Mouse (Mus musculus) megakaryocyte, adult 5-6 weeks (primary cell): Measurements from ENCODE around the gene Rbp2. TPM values are rescaled to one million over a fixed set of nuclear protein-coding genes. Genes with fewer than 3 reads are reported as not detected.

Source experiments
- ATAC-seq: 2 replicates; pipeline ENCODE4 v1.8.0; 2016; ENCODE audit warnings: mild to moderate bottlenecking, inconsistent platforms; ENCODE audit not compliant: poor library complexity, severe bottlenecking
- total RNA-seq, 2 experiments: library from RNA; stranded (forward) in 1 of 2; stranded (reverse) in 1 of 2; fragments of 153-499, 151-499 nt in 1 of 2; fragments of 221-1000, 200-1000 nt in 1 of 2; gene quantifications; 2 replicates each; pipeline versions ENCODE4 v1.2.3 to v1.2.4; 2015 to 2017

Rbp2 gene
- total RNA-seq, 2 experiments from 2014 or later: not detected

DNA sequence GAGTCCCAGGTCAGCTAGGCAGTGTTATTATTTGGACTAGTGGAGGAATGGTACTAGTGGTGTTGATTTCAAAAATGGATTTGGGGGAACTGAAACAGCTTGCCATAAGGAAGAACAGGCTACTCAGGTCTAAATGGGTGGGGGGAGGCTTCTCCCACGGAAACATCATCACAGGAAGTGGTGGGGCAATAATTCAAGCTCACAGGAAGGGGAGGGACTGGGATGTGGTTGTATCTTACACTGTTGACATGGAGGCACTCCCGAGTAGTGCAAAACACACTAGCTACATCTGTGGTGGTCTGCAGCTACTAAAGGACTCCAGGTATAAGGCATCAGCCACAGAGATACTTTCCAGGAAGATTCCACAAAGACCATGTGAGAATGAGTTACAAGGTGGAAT, 38.0 kb downstream of the Rbp2 start:
- ATAC-seq: peak; percentile 68

DNA sequence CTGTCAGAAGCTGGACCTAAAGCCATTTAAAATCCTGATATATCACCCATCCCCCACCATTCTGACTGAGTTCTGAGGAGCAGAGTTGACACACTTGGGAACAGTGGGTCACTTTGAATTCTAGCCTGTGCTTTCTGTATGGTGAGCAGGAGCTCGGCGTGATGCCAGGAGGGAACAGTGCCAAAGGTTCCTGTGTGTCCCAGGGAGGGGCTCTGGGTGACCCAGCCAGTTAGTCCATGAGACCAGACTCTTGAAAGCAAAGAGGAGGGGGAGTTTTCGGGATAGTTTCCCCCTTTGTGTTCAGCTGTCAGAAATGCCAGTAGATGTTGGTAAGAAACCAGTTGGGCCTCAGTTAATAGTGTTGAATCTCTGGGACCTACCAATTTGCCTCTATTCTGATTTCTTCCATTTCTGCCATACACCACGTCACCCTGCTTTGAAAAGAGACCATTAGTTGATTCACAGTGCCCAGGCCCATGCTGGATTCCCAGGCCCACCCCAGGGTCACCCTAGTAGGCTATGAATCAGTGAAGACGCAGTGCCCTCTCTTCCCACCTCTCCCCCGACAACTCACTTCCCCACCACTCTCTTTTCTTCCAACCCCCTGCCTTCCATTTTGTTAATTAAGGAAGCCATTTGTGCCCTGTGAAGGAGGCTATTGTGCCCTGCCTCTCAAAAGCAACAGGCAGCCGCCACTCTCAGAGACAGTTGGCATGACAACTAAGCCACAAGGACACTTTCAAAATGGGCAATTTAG, 39.0 kb downstream of the Rbp2 start:
- ATAC-seq: no peak

DNA sequence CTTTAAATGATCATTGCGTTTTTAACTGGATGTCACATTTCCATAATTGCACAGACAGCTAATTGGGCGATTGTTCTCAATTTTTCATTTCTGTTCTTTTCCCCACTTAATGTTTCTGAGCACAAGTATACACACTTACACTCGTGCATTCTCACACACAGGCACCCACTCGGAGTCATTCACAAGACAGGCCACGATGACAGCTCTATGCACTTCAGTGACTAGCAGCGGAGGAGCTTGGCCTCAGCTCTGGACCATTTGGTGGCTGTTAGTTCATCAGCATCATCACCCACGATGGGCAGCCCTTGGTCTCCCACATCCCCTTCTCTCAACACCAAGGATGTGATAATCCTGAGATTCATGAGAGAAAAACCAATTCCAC, 39.6 kb downstream of the Rbp2 start:
- no peak for ATAC-seq

DNA sequence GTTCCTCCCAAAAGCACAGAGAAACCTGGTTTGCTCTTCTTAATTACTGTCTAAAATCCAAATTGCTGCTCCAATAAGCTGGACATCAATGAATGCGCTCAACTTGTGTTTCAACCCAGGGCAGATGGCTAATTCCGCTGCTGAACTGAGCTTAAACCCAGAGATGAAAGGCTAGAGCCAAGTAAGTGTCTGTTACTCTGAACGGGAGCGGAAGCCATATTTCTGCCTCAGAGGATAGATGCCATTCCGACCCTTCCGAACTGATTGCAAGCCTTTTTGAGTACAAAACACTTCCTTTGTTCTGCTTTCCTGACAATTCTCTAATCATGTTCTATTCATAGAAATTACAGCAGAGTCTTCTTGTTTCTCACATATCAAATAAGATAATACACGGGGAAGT, 41.3 kb downstream of the Rbp2 start:
- ATAC-seq: no peak

DNA sequence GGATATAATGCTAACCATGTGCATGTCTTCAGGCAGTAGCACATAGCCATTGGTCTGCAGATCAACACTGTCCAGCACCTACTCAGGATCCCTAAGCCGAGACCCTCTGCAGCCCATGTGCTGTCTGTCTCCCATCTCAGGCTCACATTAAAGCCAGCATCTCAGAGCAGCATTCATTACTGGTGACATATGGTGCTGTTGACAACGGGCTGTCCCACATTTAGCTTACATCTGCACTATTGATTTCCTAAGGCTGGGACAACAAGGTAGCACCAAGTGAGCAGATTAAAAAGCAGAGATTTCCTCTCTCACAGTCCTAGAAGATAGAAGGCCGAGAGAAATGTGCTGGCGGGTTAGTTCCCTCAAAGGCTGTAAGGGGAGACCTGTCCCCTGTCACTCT, 43.9 kb downstream of the Rbp2 start:
- no peak for ATAC-seq

DNA sequence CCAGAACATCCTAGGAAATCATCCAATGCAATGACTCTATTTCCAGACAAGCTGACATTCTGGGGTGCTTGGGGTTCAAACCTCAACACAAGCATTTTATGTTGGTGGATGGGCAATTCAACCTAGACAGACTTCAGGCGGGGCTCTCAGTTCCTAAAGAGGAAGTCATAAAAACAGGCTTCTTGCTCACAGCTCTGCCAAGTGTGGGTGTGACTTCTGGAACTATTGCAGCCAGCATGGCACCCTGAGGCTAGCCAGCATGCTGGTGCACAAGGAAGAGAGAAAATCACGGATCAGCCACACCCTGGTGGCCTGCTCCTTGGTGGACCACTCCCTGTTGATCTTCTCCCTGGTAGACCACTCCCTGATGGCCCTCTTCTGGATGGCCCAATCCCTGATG, 45.1 kb downstream of the Rbp2 start:
- no peak for ATAC-seq

DNA sequence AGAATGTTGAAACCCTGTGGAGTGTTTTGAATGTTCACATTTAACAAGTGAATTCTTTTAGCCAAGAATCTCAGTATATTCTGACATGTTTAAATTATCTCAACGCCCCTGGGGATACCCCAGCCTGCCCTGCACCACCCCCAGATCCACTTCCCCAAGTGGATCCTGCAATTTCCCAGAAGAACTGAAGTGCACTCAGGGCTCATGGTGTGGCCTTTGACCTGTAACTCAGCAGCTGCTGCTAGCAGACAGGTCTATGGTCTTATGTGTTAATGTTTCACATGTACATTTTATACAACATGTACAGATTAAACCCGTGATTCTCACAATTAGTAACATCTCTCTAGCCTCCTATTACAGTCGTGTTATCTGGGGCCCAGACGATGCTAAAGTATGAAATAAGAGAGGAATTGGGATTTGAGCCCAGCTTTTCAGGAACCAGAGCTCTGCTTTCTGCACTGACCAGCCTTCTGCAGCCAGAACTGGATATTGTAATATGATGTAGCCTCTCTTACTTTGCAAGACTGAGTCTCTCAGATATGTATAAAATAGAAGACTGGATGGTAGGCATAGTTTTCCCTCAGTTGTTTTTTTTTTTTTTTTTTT, 48.9 kb downstream of the Rbp2 start:
- ATAC-seq: no peak

DNA sequence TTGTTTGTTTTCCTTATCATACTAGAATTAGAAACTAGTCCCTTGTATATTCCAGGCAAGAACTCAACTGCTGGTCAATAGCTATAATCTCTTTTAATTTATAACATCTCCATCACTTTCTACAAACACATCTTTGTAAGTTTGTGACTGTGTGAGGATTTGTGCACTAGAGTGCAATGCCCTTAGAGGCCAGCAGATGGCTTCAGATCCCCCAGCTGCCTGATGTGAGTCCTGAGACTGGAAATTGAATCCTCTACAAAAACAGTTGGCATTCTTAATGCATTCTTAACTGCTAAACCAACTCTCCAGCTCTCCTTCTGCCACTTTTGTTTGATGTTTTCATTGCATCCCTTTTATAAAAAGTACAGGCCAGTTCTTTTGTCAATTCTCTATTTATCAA, 49.8 kb downstream of the Rbp2 start:
- ATAC-seq: no peak

DNA sequence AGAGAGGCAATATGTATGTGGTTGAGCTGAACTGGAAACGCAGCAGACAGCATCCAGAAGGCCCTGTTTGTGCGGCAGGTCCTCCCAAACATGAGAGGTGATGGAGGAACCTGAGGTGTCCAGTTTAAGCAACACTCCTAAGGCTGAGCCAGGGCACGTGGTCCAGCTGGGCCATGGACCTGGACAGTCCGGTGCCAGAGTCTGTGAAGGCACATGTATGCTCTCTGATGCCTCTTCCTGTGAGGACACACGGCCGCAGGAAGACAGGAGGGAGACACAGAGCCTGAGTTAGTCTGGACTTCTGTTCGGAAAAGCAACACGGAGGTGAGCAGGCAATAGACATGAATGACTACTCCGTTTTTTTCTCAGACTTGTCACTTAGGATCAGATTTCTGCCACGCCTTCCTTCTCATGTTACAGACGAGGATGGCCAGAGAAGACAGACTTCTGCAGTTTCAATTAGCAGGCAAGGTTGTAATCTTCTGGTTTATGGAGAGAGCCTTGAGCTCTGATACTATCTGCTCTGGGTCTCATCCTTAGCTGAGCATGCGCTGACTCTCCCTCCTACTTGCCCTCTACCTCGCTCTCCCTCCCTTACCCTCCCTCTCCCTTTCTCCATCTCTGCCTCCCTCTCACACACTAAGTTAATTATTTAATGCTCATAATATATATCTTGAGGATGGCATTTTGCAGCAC, 52.2 kb downstream of the Rbp2 start:
- no peak for ATAC-seq

DNA sequence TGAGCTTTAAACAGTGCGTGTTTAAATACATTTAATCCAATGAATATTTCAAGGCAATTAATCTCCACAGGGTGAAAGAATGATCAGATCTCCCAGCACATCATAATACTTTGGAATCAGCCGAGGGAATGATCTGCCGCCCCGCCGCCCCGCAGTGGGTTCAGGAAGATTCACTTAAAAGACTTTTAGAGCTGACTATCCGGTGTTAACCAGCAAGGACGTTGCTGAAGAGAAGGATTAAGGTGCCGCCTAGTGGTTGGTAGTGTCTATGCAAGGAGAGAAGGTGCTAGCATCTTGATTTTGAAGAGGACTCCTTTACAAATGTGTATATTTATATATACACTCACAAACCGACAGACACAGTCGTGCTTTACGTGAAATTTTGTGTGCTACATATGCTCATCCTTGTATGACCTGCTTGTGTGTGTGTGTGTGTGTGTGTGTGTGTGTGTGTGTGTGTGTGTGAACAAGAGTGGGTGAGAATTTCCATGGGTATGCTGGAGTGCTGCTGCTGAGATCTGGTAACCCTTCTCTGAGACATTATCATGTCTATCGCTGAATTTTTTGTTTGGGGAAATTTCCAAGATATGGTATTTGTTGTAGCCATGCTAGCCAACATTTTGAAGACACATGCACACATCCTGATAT, 52.9 kb downstream of the Rbp2 start:
- peak; percentile 66; the same call in 1 of the 2 replicates for ATAC-seq

DNA sequence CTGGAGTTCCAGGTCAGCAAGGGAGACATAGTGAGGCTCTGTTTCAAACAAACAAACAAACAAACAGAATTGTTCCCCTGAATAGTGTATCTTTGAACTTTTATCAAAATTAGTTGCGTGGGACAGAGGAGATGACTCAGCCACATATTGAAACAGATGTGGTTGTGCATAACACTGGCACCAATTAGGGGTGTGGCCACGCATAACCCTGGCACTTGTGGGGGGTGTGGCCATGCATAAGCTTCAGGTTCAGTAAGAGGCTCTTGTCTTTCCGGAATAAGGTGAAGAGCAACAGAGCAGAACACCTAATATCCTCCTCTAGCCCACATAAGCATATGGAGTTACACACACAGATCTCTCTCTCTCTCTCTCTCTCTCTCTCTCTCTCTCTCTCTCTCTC, 58.1 kb downstream of the Rbp2 start:
- no peak for ATAC-seq

Other genes starting within 250 kb of the Rbp2 start
- gene Nmnat3, start 198.7 kb upstream of the Rbp2 start, total RNA-seq (2015): 2.7 and 4.4 TPM in 2 replicates
- gene Nmnat3, start 198.7 kb upstream of the Rbp2 start, total RNA-seq (2017): 3.3 and 3.7 TPM in 2 replicates
- gene Rbp1, start 63.2 kb upstream of the Rbp2 start, total RNA-seq (2015): not detected in 2 replicates
- not detected in 2 replicates for gene Rbp1, start 63.2 kb upstream of the Rbp2 start, total RNA-seq (2017)
- gene Copb2, start 77.6 kb downstream of the Rbp2 start, total RNA-seq (2015): 130 and 144 TPM in 2 replicates
- 141 and 153 TPM in 2 replicates for gene Copb2, start 77.6 kb downstream of the Rbp2 start, total RNA-seq (2017)
- 15.2 and 18.9 TPM in 2 replicates for gene Mrps22, start 115.5 kb downstream of the Rbp2 start, total RNA-seq (2015)
- gene Mrps22, start 115.5 kb downstream of the Rbp2 start, total RNA-seq (2017): 36.5 and 40.4 TPM in 2 replicates